8 mouse cellular contexts compared by ENCODE assay signal in genomic region chr12:51729058-51729457, GRCm38 (mm10). TPM values are rescaled to one million over a fixed set of nuclear protein-coding genes. Genes with fewer than 3 reads are reported as not detected.
DNase-seq lines count a peak whose midpoint lies in the region; ATAC-seq and TF ChIP-seq lines count a peak whose summit lies in the region.

No protein-coding gene starts in this region.

- no peak; the same call in 1 of the 2 replicates for ATAC-seq in kidney, postnatal 0 days (replicated peaks; ENCODE audit: low FRiP score, low read depth)
- no peak for ATAC-seq in stomach, embryonic 14.5 days (ENCODE audit: insufficient number of reproducible peaks, insufficient read depth, low FRiP score, low read depth)
- no peak for ATAC-seq in activated CD4-positive, CD25-positive, alpha-beta regulatory T cell, adult 4 months
- ATAC-seq in midbrain, embryonic 15.5 days (replicated peaks), result no peak

- DNase-seq in adrenal gland, adult (ENCODE audit: inconsistent age in 2 of 2, low spot score in 1 of 2), result peak; percentile 46 to 79
- DNase-seq in adrenal gland, adult 18-20 months (ENCODE audit: low spot score in 2 of 2), result no peak
- DNase-seq in urinary bladder, postnatal 14 days (ENCODE audit: low spot score), result peak; percentile 25
- no peak for DNase-seq in urinary bladder, adult 18-20 months (ENCODE audit: low spot score in 2 of 2)
- peak; percentile 77 for DNase-seq in kidney, postnatal 0 days (ENCODE audit: low spot score)

- H3K36me3 ChIP-seq in kidney, postnatal 0 days (ENCODE audit: insufficient read depth, low read length), result no peaks in the 10 kb centered on the region
- no peaks in the 10 kb centered on the region for H3K36me3 ChIP-seq in stomach, embryonic 14.5 days (ENCODE audit: control insufficient read depth, insufficient read depth, low read length)
- H3K36me3 ChIP-seq in midbrain, embryonic 15.5 days (replicated peaks), result peaks cover under 1% of the 10 kb centered on the region; the same call in 1 of the 2 replicates

- no peak overlapping the region for H3K4me3 ChIP-seq in kidney, postnatal 0 days (replicated peaks; ENCODE audit: low read depth, low read length)
- H3K4me3 ChIP-seq in stomach, embryonic 14.5 days (ENCODE audit: low read depth, low read length), result no peak overlapping the region
- H3K4me3 ChIP-seq in midbrain, embryonic 15.5 days, result no peak overlapping the region

- H3K9me3 ChIP-seq in kidney, postnatal 0 days (replicated peaks; ENCODE audit: low read length), result no peaks in the 10 kb centered on the region
- no peaks in the 10 kb centered on the region for H3K9me3 ChIP-seq in stomach, embryonic 14.5 days (ENCODE audit: control insufficient read depth, low read depth, low read length)
- no peaks in the 10 kb centered on the region for H3K9me3 ChIP-seq in midbrain, embryonic 15.5 days

- H3K27me3 ChIP-seq in kidney, postnatal 0 days (ENCODE audit: insufficient read depth, low read length), result no peaks in the 10 kb centered on the region
- H3K27me3 ChIP-seq in stomach, embryonic 14.5 days (ENCODE audit: control insufficient read depth, insufficient read depth, low read length), result no peaks in the 10 kb centered on the region
- H3K27me3 ChIP-seq in midbrain, embryonic 15.5 days (replicated peaks), result no peaks in the 10 kb centered on the region

- no peak overlapping the region for H3K9ac ChIP-seq in kidney, postnatal 0 days (ENCODE audit: low read depth, low read length)
- H3K9ac ChIP-seq in stomach, embryonic 14.5 days (replicated peaks; ENCODE audit: low read depth, low read length), result no peak overlapping the region
- H3K9ac ChIP-seq in midbrain, embryonic 15.5 days, result no peak overlapping the region

- H3K4me2 ChIP-seq in kidney, postnatal 0 days (ENCODE audit: low read length), result no peak overlapping the region
- no peak overlapping the region for H3K4me2 ChIP-seq in stomach, embryonic 14.5 days (replicated peaks; ENCODE audit: low read depth, low read length)
- no peak overlapping the region for H3K4me2 ChIP-seq in midbrain, embryonic 15.5 days

- peak overlapping the region; percentile 86 for H3K27ac ChIP-seq in kidney, postnatal 0 days
- peak overlapping the region; percentile 44; the same call in 1 of the 2 replicates for H3K27ac ChIP-seq in stomach, embryonic 14.5 days (ENCODE audit: low read length)
- no peak overlapping the region for H3K27ac ChIP-seq in midbrain, embryonic 15.5 days

- TF ChIP-seq CTCF in kidney, postnatal 0 days (IDR thresholded peaks at IDR 0.05; ENCODE audit: low read depth), result no peak

- 0 out of 2 replicates have a peak, but pooled peaks cover 2% of the 10 kb centered on the region for H3K4me1 ChIP-seq in kidney, postnatal 0 days (replicated peaks; ENCODE audit: insufficient read depth, low read length)
- H3K4me1 ChIP-seq in stomach, embryonic 14.5 days (ENCODE audit: control insufficient read depth, insufficient read depth, low read length), result no peaks in the 10 kb centered on the region
- no peaks in the 10 kb centered on the region for H3K4me1 ChIP-seq in midbrain, embryonic 15.5 days

- 39% methylated on average over 11 of the region's 11 CpGs for WGBS in kidney, postnatal 0 days
- WGBS in stomach, embryonic 14.5 days, result 69% methylated on average over 11 of the region's 11 CpGs
- 77% methylated on average over 11 of the region's 11 CpGs for whole genome bisulfite sequencing in midbrain, embryonic 15.5 days

RNA-seq across cellular contexts. Expression of gene Strn3, which starts 37.4 kb away (rescaled TPM):
- 10 to 100 TPM; 87.2 to 88.5 TPM for total RNA-seq in adrenal gland, adult 18-20 months (2021)
- 44.1 and 46.3 TPM in 2 replicates for polyA plus RNA-seq in kidney, postnatal 0 days (2015; fragmentation: Nextera tagmentation; extraction: Ambion mirVana)
- polyA plus RNA-seq in stomach, embryonic 14.5 days (2014; fragmentation: Nextera tagmentation; extraction: Ambion mirVana), result 62.2 and 63.6 TPM in 2 replicates
- 10 to 100 TPM; 15.6 to 23.2 TPM for polyA plus RNA-seq in activated CD4-positive, CD25-positive, alpha-beta regulatory T cell, adult 4 months (2017; shearing (Covaris generic))
- 36.5 and 37.1 TPM in 2 replicates for polyA plus RNA-seq in midbrain, embryonic 15.5 days (2015; fragmentation: Nextera tagmentation; extraction: Ambion mirVana)

RNA-seq across cellular contexts. Expression of gene Ap4s1, which starts 38.2 kb away (rescaled TPM):
- 10 to 100 TPM; 24.8 to 35.8 TPM for total RNA-seq in adrenal gland, adult 18-20 months (2021)
- polyA plus RNA-seq in kidney, postnatal 0 days (2015; fragmentation: Nextera tagmentation; extraction: Ambion mirVana), result 37.9 and 48.3 TPM in 2 replicates
- polyA plus RNA-seq in stomach, embryonic 14.5 days (2014; fragmentation: Nextera tagmentation; extraction: Ambion mirVana), result 29.6 and 34.1 TPM in 2 replicates
- 10 to 100 TPM; 15.8 to 16.7 TPM for polyA plus RNA-seq in activated CD4-positive, CD25-positive, alpha-beta regulatory T cell, adult 4 months (2017; shearing (Covaris generic))
- polyA plus RNA-seq in midbrain, embryonic 15.5 days (2015; fragmentation: Nextera tagmentation; extraction: Ambion mirVana), result 50.4 and 55.1 TPM in 2 replicates

Comparison
In these comparisons a context has a peak if more than half of its experiments do, and no peak if none do; other contexts are left out.
1. DNase-seq: peak in adrenal gland, adult (2 of 2), urinary bladder, postnatal 14 days (single experiment) and kidney, postnatal 0 days (single experiment); none in adrenal gland, adult 18-20 months (0 of 2) and urinary bladder, adult 18-20 months (0 of 2).